Mouse (Mus musculus) neural tube, embryonic 12.5 days (tissue): ENCODE results near the gene Scg2. TPM values are rescaled to one million over a fixed set of nuclear protein-coding genes. Genes with fewer than 3 reads are reported as not detected.

Experiments
- ATAC-seq: fragments of 200-750 bp; cut with Nextera tagmentation; 2 replicates; pipeline ENCODE4 v1.8.0; 2017; ENCODE audit warnings: low read depth, mild to moderate bottlenecking, moderate TSS enrichment, moderate library complexity; ENCODE audit not compliant: low FRiP score
- H3K27ac ChIP-seq: fragments of 300-500 bp; sonication (generic); 2 replicates; pipeline ENCODE4 v1.5.1; 2016
- H3K27me3 ChIP-seq: fragments of 300-500 bp; sonication (generic); replicated peaks from 2 replicates; pipeline ENCODE4 v1.6.1; 2016; ENCODE audit warnings: mild to moderate bottlenecking
- H3K36me3 ChIP-seq: fragments of 300-500 bp; sonication (generic); 2 replicates; pipeline ENCODE4 v1.6.1; 2016; ENCODE audit warnings: mild to moderate bottlenecking
- H3K4me1 ChIP-seq: fragments of 300-500 bp; sonication (generic); 2 replicates; pipeline ENCODE4 v1.6.1; 2016
- H3K4me2 ChIP-seq: fragments of 300-500 bp; sonication (generic); replicated peaks from 2 replicates; pipeline ENCODE4 v1.6.1; 2016; ENCODE audit warnings: mild to moderate bottlenecking
- H3K4me3 ChIP-seq: fragments of 300-500 bp; sonication (generic); 2 replicates; pipeline ENCODE4 v1.5.1; 2016
- H3K9ac ChIP-seq: fragments of 300-500 bp; sonication (generic); 2 replicates; pipeline ENCODE4 v1.6.1; 2016; ENCODE audit warnings: mild to moderate bottlenecking
- H3K9me3 ChIP-seq: fragments of 300-500 bp; sonication (generic); 2 replicates; pipeline ENCODE4 v1.6.1; 2016; ENCODE audit warnings: mild to moderate bottlenecking
- WGBS: fragments of 180-500 bp; shearing (Covaris S2); methylation state at CpG from one replicate; pipeline ENCODE4 v1.1.7; 2016; 5-methylcytosine and 5-hydroxymethylcytosine counted together
- polyA plus RNA-seq: library from polyadenylated mRNA; unstranded; fragments of >200 nt; fragmentation: Nextera tagmentation; extraction: Ambion mirVana; gene quantifications from 2 replicates; pipeline ENCODE4 v1.2.1, GENCODE M21; 2016

The Scg2 gene
- polyA plus RNA-seq, 1 experiment from 2014 or later, result 20.7 TPM

DNA sequence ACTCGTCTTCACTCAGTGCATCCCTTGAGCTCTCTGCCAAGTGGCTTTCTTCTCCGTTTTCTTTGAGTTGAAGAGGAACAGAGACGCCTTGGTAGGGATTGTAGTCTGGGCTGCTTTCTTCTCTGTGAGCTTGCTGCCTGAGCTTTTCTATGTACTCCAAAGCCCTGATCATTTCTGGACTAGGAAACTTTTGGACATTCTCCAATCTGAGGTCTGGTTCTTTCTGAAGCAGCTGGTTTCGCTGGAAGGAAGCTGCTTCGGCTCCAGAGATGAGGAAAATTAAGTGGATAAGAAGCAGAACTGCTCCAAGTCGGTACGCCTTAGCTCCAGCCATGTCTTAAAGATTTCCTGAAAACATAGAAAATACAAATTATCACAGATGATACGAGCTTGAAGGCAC, 3.2 kb downstream of the Scg2 start:
- Histone ChIP-seq H3K9me3 (no peaks in the 10 kb centered on the region), H3K36me3 (no peaks in the 10 kb centered on the region), H3K27ac (no peak overlapping the region), H3K9ac (no peak overlapping the region), H3K4me1 (no peaks in the 10 kb centered on the region), H3K4me3 (no peak overlapping the region), H3K4me2 (no peak overlapping the region), H3K27me3 (no peaks in the 10 kb centered on the region)
- no peak for ATAC-seq
- 91% methylated on average over 8 of the region's 8 CpGs for WGBS

- Histone ChIP-seq H3K9ac (no peak overlapping the region), H3K9me3 (no peaks in the 10 kb centered on the region), H3K4me1 (no peaks in the 10 kb centered on the region), H3K36me3 (no peaks in the 10 kb centered on the region), H3K27me3 (no peaks in the 10 kb centered on the region), H3K27ac (no peak overlapping the region), H3K4me3 (no peak overlapping the region), H3K4me2 (no peak overlapping the region)
- WGBS, result 76% methylated on average over 5 of the region's 5 CpGs
- no peak for ATAC-seq
These were observed 10.9 kb downstream of the Scg2 start for GRCm38 (mm10) chr1:79429058-79429457.

DNA sequence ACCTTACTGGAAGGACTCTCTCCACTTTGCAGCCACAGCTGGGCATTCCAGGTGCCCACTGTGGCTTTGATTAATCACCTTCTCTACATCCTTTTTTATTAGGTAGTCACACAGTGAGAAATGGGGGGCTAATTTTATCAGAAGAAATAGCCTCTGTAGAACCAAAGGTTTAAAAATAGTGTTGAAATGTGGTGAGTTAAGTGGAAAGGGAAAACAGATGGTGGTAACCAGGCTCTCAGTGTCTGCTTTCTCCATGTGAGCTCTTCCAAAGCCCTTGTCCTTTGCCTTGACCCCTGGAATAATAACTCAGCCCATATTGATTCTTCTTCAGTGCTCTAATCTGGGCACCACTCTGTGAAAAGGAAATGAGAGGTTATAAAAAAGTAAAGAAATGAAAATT, 24.4 kb downstream of the Scg2 start:
- ATAC-seq, result no peak
- no peaks in the 10 kb centered on the region for H3K9me3 ChIP-seq
- H3K4me1 ChIP-seq, result no peaks in the 10 kb centered on the region
- H3K4me2 ChIP-seq, result no peak overlapping the region
- H3K27ac ChIP-seq, result no peak overlapping the region
- H3K9ac ChIP-seq, result no peak overlapping the region
- H3K36me3 ChIP-seq, result no peaks in the 10 kb centered on the region
- H3K27me3 ChIP-seq, result no peaks in the 10 kb centered on the region
- H3K4me3 ChIP-seq, result no peak overlapping the region

DNA sequence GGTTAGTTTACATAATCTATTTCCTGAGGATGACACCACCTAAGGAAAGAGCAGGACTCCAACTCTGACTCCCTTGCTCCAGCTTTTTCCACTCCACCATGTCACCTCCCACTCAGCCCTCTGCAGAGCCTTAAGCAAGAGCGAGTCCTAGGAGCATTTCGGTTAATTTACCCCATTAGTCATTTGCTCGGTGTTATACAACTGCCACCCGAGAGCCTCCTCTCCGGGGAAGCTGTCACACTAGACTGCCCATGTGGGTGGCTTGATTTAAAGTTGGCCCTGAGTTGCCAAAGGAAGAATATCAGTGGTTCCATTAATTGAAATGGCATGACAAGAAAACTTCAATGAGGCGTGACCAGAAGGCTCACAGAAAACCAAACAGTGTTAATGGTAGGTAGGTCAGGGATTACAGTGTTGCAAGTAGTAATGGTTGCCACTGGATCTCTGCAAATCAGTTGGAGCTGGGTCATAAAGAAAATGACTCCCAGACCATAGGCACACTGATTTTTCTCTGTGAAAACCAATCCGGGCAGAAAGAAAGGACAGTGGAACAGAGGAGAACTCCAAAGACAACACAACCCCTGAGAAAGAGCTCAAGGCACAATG, 33.5 kb downstream of the Scg2 start:
- Histone ChIP-seq H3K27ac (no peak overlapping the region), H3K27me3 (no peaks in the 10 kb centered on the region)
- 45% methylated on average over 7 of the region's 7 CpGs for WGBS

GRCm38 (mm10) chr1:79401090-79402012, 38.6 kb downstream of the Scg2 start:
- Histone ChIP-seq H3K9me3 (no peaks in the 10 kb centered on the region), H3K4me1 (no peaks in the 10 kb centered on the region), H3K27ac (no peak overlapping the region), H3K4me2 (no peak overlapping the region), H3K36me3 (no peaks in the 10 kb centered on the region), H3K27me3 (no peaks in the 10 kb centered on the region), H3K9ac (no peak overlapping the region), H3K4me3 (no peak overlapping the region)
- WGBS, result 36% methylated on average over 10 of the region's 10 CpGs
- ATAC-seq, result no peak

More for the DNA sequence above, 33.5 kb downstream of the Scg2 start:
- H3K4me3 ChIP-seq, result no peak overlapping the region
- H3K4me1 ChIP-seq, result no peaks in the 10 kb centered on the region
- H3K9ac ChIP-seq, result no peak overlapping the region
- no peaks in the 10 kb centered on the region for H3K36me3 ChIP-seq
- ATAC-seq, result no peak
- no peaks in the 10 kb centered on the region for H3K9me3 ChIP-seq
- H3K4me2 ChIP-seq, result no peak overlapping the region

DNA sequence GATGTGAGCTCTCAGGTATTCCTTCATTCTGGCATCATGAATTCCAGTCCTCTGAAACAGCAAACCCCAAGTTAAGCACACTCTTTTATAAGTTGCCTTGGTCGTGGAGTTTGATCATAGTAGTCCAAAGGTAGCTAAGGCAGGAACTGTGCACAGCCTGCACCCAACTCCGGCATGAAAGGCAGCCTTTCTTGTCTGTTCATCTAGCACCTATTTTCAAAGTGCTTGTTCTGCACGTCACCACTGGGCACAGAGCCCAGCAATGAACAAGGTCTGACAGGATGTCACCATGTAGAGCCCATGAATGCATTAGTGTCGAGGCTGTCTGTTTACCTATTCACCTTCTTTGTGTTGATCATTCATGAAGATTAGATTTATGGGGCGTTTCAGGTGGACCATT, 39.6 kb downstream of the Scg2 start:
- 74% methylated on average over 5 of the region's 5 CpGs for WGBS
- H3K27me3 ChIP-seq, result no peaks in the 10 kb centered on the region
- H3K4me1 ChIP-seq, result no peaks in the 10 kb centered on the region
- no peak overlapping the region for H3K4me3 ChIP-seq
- H3K27ac ChIP-seq, result no peak overlapping the region
- H3K9ac ChIP-seq, result no peak overlapping the region
- no peak overlapping the region for H3K4me2 ChIP-seq
- no peaks in the 10 kb centered on the region for H3K36me3 ChIP-seq
- no peaks in the 10 kb centered on the region for H3K9me3 ChIP-seq
- no peak for ATAC-seq

Other genes with a start within 250 kb of the Scg2 start
- not detected in 2 replicates for gene Ap1s3, start 231.9 kb upstream of the Scg2 start, polyA plus RNA-seq